Mouse (Mus musculus) intestine, postnatal 0 days (tissue): Measurements from ENCODE around the gene Trpc4ap. TPM values are rescaled to one million over a fixed set of nuclear protein-coding genes. Genes with fewer than 3 reads are reported as not detected.

ENCODE experiments used
- ATAC-seq: fragments of 200-750 bp; cut with Nextera tagmentation; 2 replicates; pipeline ENCODE4 v1.8.0; 2017; ENCODE audit warnings: mild to moderate bottlenecking, moderate TSS enrichment, moderate library complexity
- H3K27ac ChIP-seq: fragments of 300-500 bp; sonication (generic); 2 replicates; pipeline ENCODE4 v1.5.1; 2014; ENCODE audit warnings: mild to moderate bottlenecking, low read depth, low read length, moderate library complexity
- H3K27me3 ChIP-seq: fragments of 300-500 bp; sonication (generic); replicated peaks from 2 replicates; pipeline ENCODE4 v1.6.1; 2014; ENCODE audit warnings: low read length, mixed read lengths; ENCODE audit not compliant: control insufficient read depth, insufficient read depth
- H3K36me3 ChIP-seq: fragments of 300-500 bp; sonication (generic); 2 replicates; pipeline ENCODE4 v1.6.1; 2014; ENCODE audit warnings: mild to moderate bottlenecking, moderate library complexity; ENCODE audit not compliant: control insufficient read depth, insufficient read depth
- H3K4me1 ChIP-seq: fragments of 300-500 bp; sonication (generic); replicated peaks from 2 replicates; pipeline ENCODE4 v1.6.1; 2014; ENCODE audit warnings: antibody characterized with exemption, low read length, mixed read lengths; ENCODE audit not compliant: control insufficient read depth, insufficient read depth
- H3K4me2 ChIP-seq: fragments of 300-500 bp; sonication (generic); replicated peaks from 2 replicates; pipeline ENCODE4 v1.6.1; 2014; ENCODE audit warnings: low read depth, mild to moderate bottlenecking, moderate library complexity
- H3K4me3 ChIP-seq: fragments of 300-500 bp; sonication (generic); 2 replicates; pipeline ENCODE4 v1.5.1; 2014; ENCODE audit warnings: low read depth, low read length
- H3K9ac ChIP-seq: fragments of 300-500 bp; sonication (generic); 2 replicates; pipeline ENCODE4 v1.6.1; 2014; ENCODE audit warnings: mild to moderate bottlenecking, low read depth, low read length
- H3K9me3 ChIP-seq: fragments of 300-500 bp; sonication (generic); 2 replicates; pipeline ENCODE4 v1.6.1; 2016; ENCODE audit warnings: mixed run types; ENCODE audit not compliant: control insufficient read depth
- CTCF ChIP-seq: sonication (generic); IDR thresholded peaks from 2 replicates; pipeline ENCODE4 v1.5.1; 2016; ENCODE audit warnings: low read depth, mild to moderate bottlenecking, control low read depth, antibody characterized with exemption, moderate library complexity
- WGBS: fragments of 180-500 bp; shearing (Covaris S2); extraction: QIAGEN DNeasy Blood & Tissue Kit; methylation state at CpG from one replicate; pipeline ENCODE4 v1.1.7; 2014; 5-methylcytosine and 5-hydroxymethylcytosine counted together
- polyA plus RNA-seq: library from polyadenylated mRNA; unstranded; fragments of >200 nt; fragmentation: Nextera tagmentation; extraction: Ambion mirVana; gene quantifications from 2 replicates; pipeline ENCODE4 v1.2.1, GENCODE M21; 2015

The Trpc4ap gene
- polyA plus RNA-seq, 1 experiment from 2014 or later: 64.8 TPM

DNA sequence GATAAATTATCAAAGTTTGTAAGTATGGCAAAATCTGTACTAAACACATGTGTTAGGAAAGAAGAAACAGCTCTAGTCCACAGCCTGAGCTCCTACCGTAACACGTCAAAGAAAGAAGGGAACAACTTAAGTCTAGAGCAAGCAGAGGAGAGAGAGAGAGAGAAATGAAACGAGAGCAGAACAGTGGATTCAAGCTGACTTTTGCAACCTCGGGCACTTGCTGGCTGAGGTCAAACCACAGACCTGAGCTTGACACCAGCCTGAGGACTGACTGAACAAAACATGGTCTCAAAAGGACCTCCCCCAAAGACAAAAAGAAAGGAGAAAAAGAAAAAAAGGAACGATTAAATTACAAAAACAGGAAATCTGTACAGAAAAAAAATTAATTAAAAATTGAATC, 11.6 kb downstream of the Trpc4ap start:
- no peak for TF ChIP-seq CTCF
- WGBS: 74% methylated on average over 5 of the region's 5 CpGs
- Histone ChIP-seq H3K9ac (no peak overlapping the region), H3K9me3 (no peaks in the 10 kb centered on the region), H3K27ac (no peak overlapping the region), H3K4me3 (no peak overlapping the region), H3K4me1 (no peaks in the 10 kb centered on the region), H3K27me3 (no peaks in the 10 kb centered on the region), H3K4me2 (no peak overlapping the region), H3K36me3 (0 out of 2 replicates have a peak, but pooled peaks cover 3% of the 10 kb centered on the region)
- ATAC-seq: no peak

DNA sequence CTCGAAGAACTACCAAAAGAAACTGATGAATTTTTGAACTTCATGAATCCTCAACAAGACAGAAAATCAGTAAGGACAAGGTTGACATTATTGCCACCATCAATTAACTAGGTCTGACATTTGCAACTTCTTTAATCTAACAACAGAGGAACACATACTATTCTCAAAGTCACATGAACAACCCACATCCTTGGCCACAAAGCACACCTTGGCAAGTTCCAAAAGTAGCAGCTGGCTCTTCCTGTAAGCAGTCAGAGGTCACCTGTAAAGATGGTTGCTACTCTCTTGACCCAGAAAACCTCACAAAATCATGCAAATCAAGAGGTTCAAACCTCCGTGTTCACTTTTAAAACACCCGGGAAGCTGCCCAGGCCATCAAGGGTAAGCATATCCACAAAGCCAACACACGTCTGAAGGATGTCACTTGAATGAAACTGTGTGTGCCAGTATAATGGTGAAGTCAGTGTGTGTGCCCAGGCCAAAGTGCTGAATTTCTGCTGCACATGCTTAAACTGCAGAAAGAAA, 12.5 kb downstream of the Trpc4ap start:
- Histone ChIP-seq H3K27me3 (no peaks in the 10 kb centered on the region), H3K9ac (no peak overlapping the region), H3K4me2 (no peak overlapping the region), H3K9me3 (no peaks in the 10 kb centered on the region), H3K27ac (no peak overlapping the region), H3K36me3 (0 out of 2 replicates have a peak, but pooled peaks cover 3% of the 10 kb centered on the region), H3K4me1 (no peaks in the 10 kb centered on the region), H3K4me3 (no peak overlapping the region)
- TF ChIP-seq CTCF: no peak
- ATAC-seq: no peak
- WGBS: 88% methylated on average over 4 of the region's 4 CpGs

DNA sequence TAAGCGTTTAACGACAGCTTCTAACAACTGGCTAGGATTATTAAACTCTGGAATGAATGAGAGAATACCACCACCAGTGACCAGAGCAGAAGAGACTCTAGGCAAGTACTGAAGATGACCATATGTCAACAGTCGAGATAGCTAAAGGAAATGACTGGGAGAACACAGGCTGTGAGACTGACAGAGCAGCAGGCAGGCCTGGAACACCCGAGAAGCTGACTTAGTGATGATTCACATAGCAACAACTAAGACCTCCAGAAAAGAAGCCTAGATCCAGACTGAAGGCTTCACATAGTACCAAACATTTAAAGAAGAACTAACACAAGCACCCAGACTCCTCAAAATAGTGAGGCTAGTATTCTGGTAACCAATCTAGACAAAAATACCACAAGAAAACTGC, 17.1 kb downstream of the Trpc4ap start:
- H3K27me3 ChIP-seq: no peaks in the 10 kb centered on the region
- H3K4me3 ChIP-seq: no peak overlapping the region
- no peak overlapping the region for H3K9ac ChIP-seq
- H3K4me2 ChIP-seq: no peak overlapping the region
- no peaks in the 10 kb centered on the region for H3K4me1 ChIP-seq
- H3K36me3 ChIP-seq: peaks cover 26% of the 10 kb centered on the region
- no peaks in the 10 kb centered on the region for H3K9me3 ChIP-seq
- H3K27ac ChIP-seq: no peak overlapping the region
- no peak for ATAC-seq
- TF ChIP-seq CTCF: no peak
- WGBS: 38% methylated on average over 4 of the region's 4 CpGs

DNA sequence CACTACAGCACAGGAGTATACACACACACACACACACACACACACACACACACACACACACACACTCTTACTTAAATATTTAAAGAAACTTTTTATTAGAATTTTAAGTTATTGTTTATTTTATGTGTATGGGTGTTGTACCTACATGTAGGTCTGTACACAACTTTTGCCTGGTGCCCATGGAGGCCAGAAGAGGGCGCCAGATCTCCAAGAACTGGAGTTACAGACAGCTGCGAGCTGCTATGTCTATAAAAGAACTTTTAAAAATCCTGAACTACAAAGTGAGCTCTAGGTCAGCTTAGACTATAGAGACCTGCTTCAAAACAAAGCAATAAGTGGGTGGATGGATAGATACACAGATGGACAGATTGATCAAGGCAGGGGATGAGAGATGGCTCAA, 18.6 kb downstream of the Trpc4ap start:
- ATAC-seq: no peak
- peak; percentile 75 for TF ChIP-seq CTCF
- Histone ChIP-seq H3K9me3 (no peaks in the 10 kb centered on the region), H3K27me3 (no peaks in the 10 kb centered on the region), H3K4me1 (no peaks in the 10 kb centered on the region), H3K4me3 (no peak overlapping the region), H3K9ac (no peak overlapping the region), H3K4me2 (no peak overlapping the region), H3K27ac (no peak overlapping the region), H3K36me3 (peaks cover 27% of the 10 kb centered on the region)
- WGBS: 24% methylated on average over 2 of the region's 2 CpGs

DNA sequence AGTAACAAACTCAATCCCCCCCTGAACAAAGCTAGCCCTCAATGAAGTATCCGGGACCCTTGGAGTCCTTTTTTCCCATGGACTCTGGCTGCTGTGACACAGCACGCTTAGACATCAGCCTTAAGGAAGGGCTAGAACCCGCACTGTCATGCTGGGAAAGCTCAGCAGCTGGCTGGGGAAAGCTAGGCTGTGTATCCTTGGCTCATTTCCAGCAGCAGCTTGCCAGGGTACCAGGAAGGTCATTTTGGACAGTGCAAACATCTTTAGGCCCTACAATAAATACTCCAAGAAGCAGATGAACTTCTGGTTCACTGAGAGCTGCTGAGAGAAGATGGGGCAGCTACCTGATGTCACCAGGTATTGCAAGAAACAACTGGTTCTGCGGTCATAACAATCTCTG, 20.9 kb downstream of the Trpc4ap start:
- H3K9ac ChIP-seq: no peak overlapping the region
- H3K27me3 ChIP-seq: no peaks in the 10 kb centered on the region
- no peak overlapping the region for H3K27ac ChIP-seq
- 70% methylated on average over 4 of the region's 4 CpGs for WGBS
- no peaks in the 10 kb centered on the region for H3K9me3 ChIP-seq
- TF ChIP-seq CTCF: no peak
- H3K36me3 ChIP-seq: peaks cover 40% of the 10 kb centered on the region
- H3K4me1 ChIP-seq: no peaks in the 10 kb centered on the region
- no peak overlapping the region for H3K4me3 ChIP-seq
- H3K4me2 ChIP-seq: no peak overlapping the region
- no peak for ATAC-seq

DNA sequence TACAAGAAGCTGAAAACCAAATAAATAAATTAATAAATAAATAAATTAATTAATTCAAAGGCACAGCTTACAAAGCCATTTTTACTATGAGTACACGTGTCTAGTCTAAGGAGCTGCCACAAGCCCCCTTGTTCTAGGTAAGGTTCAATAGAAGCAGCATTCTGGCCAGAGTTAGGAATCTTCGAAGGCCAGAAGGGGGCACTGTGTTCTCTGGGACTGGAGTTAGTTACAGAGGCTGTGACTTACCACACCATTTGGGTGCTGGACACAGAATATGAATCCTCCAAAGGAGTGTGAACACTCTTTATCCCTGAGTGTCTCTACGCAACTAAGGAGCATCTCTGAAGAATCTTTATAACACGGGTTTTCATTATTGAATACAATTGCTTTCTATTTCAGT, 23.7 kb downstream of the Trpc4ap start:
- H3K4me1 ChIP-seq: no peaks in the 10 kb centered on the region
- no peak overlapping the region for H3K27ac ChIP-seq
- no peaks in the 10 kb centered on the region for H3K27me3 ChIP-seq
- WGBS: 87% methylated on average over 4 of the region's 4 CpGs
- no peak for ATAC-seq
- H3K36me3 ChIP-seq: peaks cover 65% of the 10 kb centered on the region
- no peaks in the 10 kb centered on the region for H3K9me3 ChIP-seq
- no peak overlapping the region for H3K4me3 ChIP-seq
- H3K9ac ChIP-seq: no peak overlapping the region
- no peak overlapping the region for H3K4me2 ChIP-seq
- peak; percentile 69 for TF ChIP-seq CTCF

DNA sequence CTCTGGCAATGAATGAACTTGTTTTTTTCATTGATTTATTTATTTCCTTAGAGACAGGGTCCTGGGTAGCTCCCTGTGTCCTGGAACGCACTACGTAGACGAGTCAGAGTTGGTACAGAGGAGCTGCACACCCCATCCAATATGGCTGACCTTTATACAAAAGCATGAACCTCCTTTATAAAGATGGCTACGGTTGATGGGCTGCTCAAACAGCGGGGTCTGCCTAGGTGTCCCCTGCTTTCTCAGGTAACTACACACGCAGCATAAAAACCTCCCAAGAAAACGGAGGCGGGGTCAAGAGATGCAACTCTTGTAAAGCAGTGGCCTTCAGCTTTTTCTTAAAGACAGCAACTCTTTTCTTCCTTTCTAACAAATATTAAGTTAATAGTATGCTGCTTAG, 24.3 kb downstream of the Trpc4ap start:
- H3K27ac ChIP-seq: no peak overlapping the region
- no peak overlapping the region for H3K9ac ChIP-seq
- no peaks in the 10 kb centered on the region for H3K9me3 ChIP-seq
- H3K4me1 ChIP-seq: no peaks in the 10 kb centered on the region
- no peak overlapping the region for H3K4me2 ChIP-seq
- no peak for TF ChIP-seq CTCF
- H3K27me3 ChIP-seq: no peaks in the 10 kb centered on the region
- H3K4me3 ChIP-seq: no peak overlapping the region
- no peak for ATAC-seq
- 97% methylated on average over 8 of the region's 8 CpGs for whole genome bisulfite sequencing
- H3K36me3 ChIP-seq: peaks cover 68% of the 10 kb centered on the region
